Mouse (Mus musculus): ENCODE data around the gene Gm49395. TPM values are rescaled to one million over a fixed set of nuclear protein-coding genes. Genes with fewer than 3 reads are reported as not detected.
A peak's percentile ranks its signal among the peaks of the same experiment; 100 is the strongest.

Gene Gm49395
- total RNA-seq (2014; fragmentation: Nextera tagmentation) (7.8 and 12.5 TPM in 2 replicates), total RNA-seq (2017) (not detected in 2 replicates)

- ATAC-seq (replicated peaks; ENCODE audit: low FRiP score, low TSS enrichment, poor library complexity, severe bottlenecking) = peak; percentile 85
These were observed at the start of gene Gm49395, which contains the start of gene Itga1 for GRCm38 (mm10) chr13:115101355-115102191. Gene Gm49395 (minus strand): TSS chr13:115101921. Gene Itga1 (minus strand): TSS chr13:115101964.

GRCm38 (mm10) chr13:115150602-115151001, 48.9 kb upstream of the Gm49395 start:
- no peak for ATAC-seq (replicated peaks; ENCODE audit: low FRiP score, low TSS enrichment, poor library complexity, severe bottlenecking)

GRCm38 (mm10) chr13:115149849-115150248, 48.1 kb upstream of the Gm49395 start:
- no peak for ATAC-seq (replicated peaks; ENCODE audit: low FRiP score, low TSS enrichment, poor library complexity, severe bottlenecking)

- no peak for ATAC-seq (replicated peaks; ENCODE audit: low FRiP score, low TSS enrichment, poor library complexity, severe bottlenecking)
These were observed 41.9 kb upstream of the Gm49395 start for GRCm38 (mm10) chr13:115143575-115143974.

- no peak for ATAC-seq (replicated peaks; ENCODE audit: low FRiP score, low TSS enrichment, poor library complexity, severe bottlenecking)
These were observed 40.3 kb upstream of the Gm49395 start for GRCm38 (mm10) chr13:115142066-115142465.

- no peak for ATAC-seq (replicated peaks; ENCODE audit: low FRiP score, low TSS enrichment, poor library complexity, severe bottlenecking)
These were observed 36.8 kb upstream of the Gm49395 start for GRCm38 (mm10) chr13:115138513-115138912.

- ATAC-seq (replicated peaks; ENCODE audit: low FRiP score, low TSS enrichment, poor library complexity, severe bottlenecking) = no peak
These were observed 35.0 kb upstream of the Gm49395 start for GRCm38 (mm10) chr13:115136761-115137160.

- ATAC-seq (replicated peaks; ENCODE audit: low FRiP score, low TSS enrichment, poor library complexity, severe bottlenecking) = no peak
These were observed 30.7 kb upstream of the Gm49395 start for GRCm38 (mm10) chr13:115132435-115132834.

GRCm38 (mm10) chr13:115131381-115131780, 29.7 kb upstream of the Gm49395 start:
- peak; percentile 76 for ATAC-seq (replicated peaks; ENCODE audit: low FRiP score, low TSS enrichment, poor library complexity, severe bottlenecking)

GRCm38 (mm10) chr13:115130035-115130434, 28.3 kb upstream of the Gm49395 start:
- ATAC-seq (replicated peaks; ENCODE audit: low FRiP score, low TSS enrichment, poor library complexity, severe bottlenecking) = no peak

GRCm38 (mm10) chr13:115127826-115128225, 26.1 kb upstream of the Gm49395 start:
- ATAC-seq (replicated peaks; ENCODE audit: low FRiP score, low TSS enrichment, poor library complexity, severe bottlenecking) = no peak

- no peak for ATAC-seq (replicated peaks; ENCODE audit: low FRiP score, low TSS enrichment, poor library complexity, severe bottlenecking)
These were observed 24.8 kb upstream of the Gm49395 start for GRCm38 (mm10) chr13:115126534-115126933.

GRCm38 (mm10) chr13:115125130-115125529, 23.4 kb upstream of the Gm49395 start:
- ATAC-seq (replicated peaks; ENCODE audit: low FRiP score, low TSS enrichment, poor library complexity, severe bottlenecking) = no peak

- no peak for ATAC-seq (replicated peaks; ENCODE audit: low FRiP score, low TSS enrichment, poor library complexity, severe bottlenecking)
These were observed 22.8 kb upstream of the Gm49395 start for GRCm38 (mm10) chr13:115124521-115124920.

- ATAC-seq (replicated peaks; ENCODE audit: low FRiP score, low TSS enrichment, poor library complexity, severe bottlenecking) = no peak
These were observed 17.0 kb upstream of the Gm49395 start for GRCm38 (mm10) chr13:115118756-115119155.

GRCm38 (mm10) chr13:115118195-115118594, 16.5 kb upstream of the Gm49395 start:
- ATAC-seq (replicated peaks; ENCODE audit: low FRiP score, low TSS enrichment, poor library complexity, severe bottlenecking) = no peak

GRCm38 (mm10) chr13:115116930-115117621, 15.4 kb upstream of the Gm49395 start:
- ATAC-seq (replicated peaks; ENCODE audit: low FRiP score, low TSS enrichment, poor library complexity, severe bottlenecking) = no peak

GRCm38 (mm10) chr13:115109628-115110027, 7.9 kb upstream of the Gm49395 start:
- ATAC-seq (replicated peaks; ENCODE audit: low FRiP score, low TSS enrichment, poor library complexity, severe bottlenecking) = no peak

GRCm38 (mm10) chr13:115107436-115107835, 5.7 kb upstream of the Gm49395 start:
- no peak for ATAC-seq (replicated peaks; ENCODE audit: low FRiP score, low TSS enrichment, poor library complexity, severe bottlenecking)

- no peak for ATAC-seq (replicated peaks; ENCODE audit: low FRiP score, low TSS enrichment, poor library complexity, severe bottlenecking)
These were observed 4.5 kb upstream of the Gm49395 start for GRCm38 (mm10) chr13:115106183-115106582.

GRCm38 (mm10) chr13:115102754-115103153, 1.0 kb upstream of the Gm49395 start:
- ATAC-seq (replicated peaks; ENCODE audit: low FRiP score, low TSS enrichment, poor library complexity, severe bottlenecking) = no peak
